Mouse (Mus musculus): ENCODE data around the gene Usp3. TPM values are rescaled to one million over a fixed set of nuclear protein-coding genes. Genes with fewer than 3 reads are reported as not detected.

Gene Usp3
- total and polyA plus RNA-seq, 2 experiments from 2014 or later, result 39.4 to 53.4 TPM

GRCm38 (mm10) chr9:66597076-66597475 is 4.1 kb upstream of the Usp3 start:
- H3K36me3 ChIP-seq (replicated peaks; ENCODE audit: control insufficient read depth, insufficient read depth, low read length), result no peaks in the 10 kb centered on the region
- H3K4me1 ChIP-seq (ENCODE audit: control insufficient read depth, insufficient read depth), result no peaks in the 10 kb centered on the region; the same call in 1 of the 2 replicates
- H3K4me3 ChIP-seq (ENCODE audit: low read depth, low read length), result no peak overlapping the region
- no peak overlapping the region for H3K9ac ChIP-seq (replicated peaks; ENCODE audit: low read depth, low read length)
- H3K9me3 ChIP-seq (replicated peaks; ENCODE audit: control insufficient read depth, low read length), result no peaks in the 10 kb centered on the region
- H3K27ac ChIP-seq (ENCODE audit: low read depth), result no peak overlapping the region
- no peak for TF ChIP-seq EP300 (IDR thresholded peaks at IDR 0.05; ENCODE audit: low read depth)
- TF ChIP-seq CTCF (IDR thresholded peaks at IDR 0.05; ENCODE audit: low read depth), result no peak
- WGBS, result 47% methylated on average over 6 of the region's 6 CpGs
- ATAC-seq (ENCODE audit: insufficient read depth, low read depth) (no peak), DNase-seq (ENCODE audit: low spot score) (no peak)
- H3K27me3 ChIP-seq (ENCODE audit: control insufficient read depth, insufficient read depth, low read length), result no peaks in the 10 kb centered on the region
- no peak overlapping the region for H3K4me2 ChIP-seq (ENCODE audit: low read depth, low read length)

- ATAC-seq (ENCODE audit: insufficient read depth, low read depth), result no peak
- no peak for DNase-seq (ENCODE audit: low spot score)
- no peak overlapping the region for H3K4me2 ChIP-seq (ENCODE audit: low read depth, low read length)
- no peak for TF ChIP-seq CTCF (IDR thresholded peaks at IDR 0.05; ENCODE audit: low read depth)
- 59% methylated on average over 5 of the region's 5 CpGs for WGBS
- peaks cover 5% of the 10 kb centered on the region for H3K4me1 ChIP-seq (ENCODE audit: control insufficient read depth, insufficient read depth)
- no peaks in the 10 kb centered on the region for H3K27me3 ChIP-seq (ENCODE audit: control insufficient read depth, insufficient read depth, low read length)
- no peaks in the 10 kb centered on the region for H3K9me3 ChIP-seq (replicated peaks; ENCODE audit: control insufficient read depth, low read length)
- no peaks in the 10 kb centered on the region for H3K36me3 ChIP-seq (replicated peaks; ENCODE audit: control insufficient read depth, insufficient read depth, low read length)
- H3K4me3 ChIP-seq (ENCODE audit: low read depth, low read length), result no peak overlapping the region
- no peak overlapping the region for H3K27ac ChIP-seq (ENCODE audit: low read depth)
- no peak overlapping the region for H3K9ac ChIP-seq (replicated peaks; ENCODE audit: low read depth, low read length)
These were observed 3.1 kb upstream of the Usp3 start for GRCm38 (mm10) chr9:66595722-66596675.

- H3K27ac ChIP-seq (ENCODE audit: low read depth), result peak overlapping the region; percentile 96
- H3K4me2 ChIP-seq (ENCODE audit: low read depth, low read length), result peak overlapping the region; percentile 78
- no peak for ATAC-seq (ENCODE audit: insufficient read depth, low read depth)
- WGBS, result 66% methylated on average over 3 of the region's 3 CpGs
- H3K4me3 ChIP-seq (ENCODE audit: low read depth, low read length), result peak overlapping the region; percentile 94
- H3K9me3 ChIP-seq (replicated peaks; ENCODE audit: control insufficient read depth, low read length), result no peaks in the 10 kb centered on the region
- H3K4me1 ChIP-seq (ENCODE audit: control insufficient read depth, insufficient read depth), result peaks cover 18% of the 10 kb centered on the region
- H3K27me3 ChIP-seq (ENCODE audit: control insufficient read depth, insufficient read depth, low read length), result no peaks in the 10 kb centered on the region
- H3K9ac ChIP-seq (replicated peaks; ENCODE audit: low read depth, low read length), result peak overlapping the region; percentile 97; the same call in 1 of the 2 replicates
- DNase-seq (ENCODE audit: low spot score), result no peak
- no peaks in the 10 kb centered on the region for H3K36me3 ChIP-seq (replicated peaks; ENCODE audit: control insufficient read depth, insufficient read depth, low read length)
- TF ChIP-seq CTCF (IDR thresholded peaks at IDR 0.05; ENCODE audit: low read depth) (no peak), EP300 (IDR thresholded peaks at IDR 0.05; ENCODE audit: low read depth) (no peak)
These were observed 1.1 kb upstream of the Usp3 start for GRCm38 (mm10) chr9:66594061-66594460.

GRCm38 (mm10) chr9:66593613-66593969 is 649 bp upstream of the Usp3 start:
- DNase-seq (ENCODE audit: low spot score), result no peak
- Histone ChIP-seq H3K9ac (replicated peaks; ENCODE audit: low read depth, low read length) (peak overlapping the region; percentile 97), H3K27me3 (ENCODE audit: control insufficient read depth, insufficient read depth, low read length) (no peaks in the 10 kb centered on the region), H3K27ac (ENCODE audit: low read depth) (peak overlapping the region; percentile 96), H3K4me1 (ENCODE audit: control insufficient read depth, insufficient read depth) (peaks cover 19% of the 10 kb centered on the region), H3K36me3 (replicated peaks; ENCODE audit: control insufficient read depth, insufficient read depth, low read length) (no peaks in the 10 kb centered on the region), H3K4me3 (ENCODE audit: low read depth, low read length) (peak overlapping the region; percentile 94), H3K4me2 (ENCODE audit: low read depth, low read length) (peak overlapping the region; percentile 78), H3K9me3 (replicated peaks; ENCODE audit: control insufficient read depth, low read length) (no peaks in the 10 kb centered on the region)
- WGBS, result 1% methylated on average over 12 of the region's 12 CpGs
- TF ChIP-seq CTCF (IDR thresholded peaks at IDR 0.05; ENCODE audit: low read depth) (no peak), EP300 (IDR thresholded peaks at IDR 0.05; ENCODE audit: low read depth) (no peak)
- ATAC-seq (ENCODE audit: insufficient read depth, low read depth), result no peak

- Histone ChIP-seq H3K27ac (ENCODE audit: low read depth) (peak overlapping the region; percentile 96), H3K4me2 (ENCODE audit: low read depth, low read length) (peak overlapping the region; percentile 69), H3K9me3 (replicated peaks; ENCODE audit: control insufficient read depth, low read length) (no peaks in the 10 kb centered on the region), H3K36me3 (replicated peaks; ENCODE audit: control insufficient read depth, insufficient read depth, low read length) (no peaks in the 10 kb centered on the region), H3K9ac (replicated peaks; ENCODE audit: low read depth, low read length) (peak overlapping the region; percentile 97), H3K27me3 (ENCODE audit: control insufficient read depth, insufficient read depth, low read length) (no peaks in the 10 kb centered on the region), H3K4me1 (ENCODE audit: control insufficient read depth, insufficient read depth) (peaks cover 23% of the 10 kb centered on the region), H3K4me3 (ENCODE audit: low read depth, low read length) (peak overlapping the region; percentile 94)
- WGBS, result under 1% methylated on average over 53 of the region's 83 CpGs
- DNase-seq (ENCODE audit: low spot score), result peak; percentile 41
- ATAC-seq (ENCODE audit: insufficient read depth, low read depth), result peak; percentile 57
- TF ChIP-seq EP300 (IDR thresholded peaks at IDR 0.05; ENCODE audit: low read depth) (no peak), CTCF (IDR thresholded peaks at IDR 0.05; ENCODE audit: low read depth) (no peak)
These were observed 894 bp downstream of the Usp3 start for GRCm38 (mm10) chr9:66591851-66592645.
